Mouse (Mus musculus): Measurements from ENCODE around the gene Gigyf1. TPM values are rescaled to one million over a fixed set of nuclear protein-coding genes. Genes with fewer than 3 reads are reported as not detected.
A peak's percentile ranks its signal among the peaks of the same experiment; 100 is the strongest.

Gene Gigyf1
- polyA plus RNA-seq (2015; fragmentation: Nextera tagmentation; extraction: Ambion mirVana), result 19.2 and 20.0 TPM in 2 replicates

- peaks cover 26% of the 10 kb centered on the region for H3K4me1 ChIP-seq
- no peak within 1 kb of the TSS for H3K4me3 ChIP-seq
- no peaks in the 10 kb centered on the region for H3K27me3 ChIP-seq
- WGBS, result 69% methylated on average over 5 of the region's 5 CpGs
- no peak within 1 kb of the TSS for H3K27ac ChIP-seq (replicated peaks)
- no peaks in the 10 kb centered on the region for H3K9me3 ChIP-seq
- no peak within 1 kb of the TSS for H3K9ac ChIP-seq (replicated peaks)
- no peak for ATAC-seq (replicated peaks)
- no peak within 1 kb of the TSS for H3K4me2 ChIP-seq (replicated peaks)
- peaks cover 52% of the 10 kb centered on the region for H3K36me3 ChIP-seq
These were observed at the start of gene Gigyf1 for GRCm38 (mm10) chr5:137518436-137518835. TSS of gene Gigyf1 (plus strand) at chr5:137518548.

- no peak overlapping the region for H3K9ac ChIP-seq (replicated peaks)
- H3K36me3 ChIP-seq, result no peaks in the 10 kb centered on the region
- WGBS, result 64% methylated on average over 5 of the region's 5 CpGs
- H3K27me3 ChIP-seq, result no peaks in the 10 kb centered on the region
- H3K27ac ChIP-seq (replicated peaks), result no peak overlapping the region
- H3K9me3 ChIP-seq, result no peaks in the 10 kb centered on the region
- no peak for ATAC-seq (replicated peaks)
- H3K4me3 ChIP-seq, result no peak overlapping the region
- H3K4me2 ChIP-seq (replicated peaks), result no peak overlapping the region
- H3K4me1 ChIP-seq, result no peaks in the 10 kb centered on the region
These were observed 46.0 kb upstream of the Gigyf1 start for GRCm38 (mm10) chr5:137472252-137472904.

- H3K27me3 ChIP-seq, result no peaks in the 10 kb centered on the region
- H3K4me2 ChIP-seq (replicated peaks), result no peak overlapping the region
- no peaks in the 10 kb centered on the region for H3K9me3 ChIP-seq
- no peak overlapping the region for H3K9ac ChIP-seq (replicated peaks)
- H3K27ac ChIP-seq (replicated peaks), result no peak overlapping the region
- no peak overlapping the region for H3K4me3 ChIP-seq
- no peaks in the 10 kb centered on the region for H3K36me3 ChIP-seq
- 39% methylated on average over 2 of the region's 2 CpGs for WGBS
- no peak for ATAC-seq (replicated peaks)
- no peaks in the 10 kb centered on the region for H3K4me1 ChIP-seq
These were observed 44.0 kb upstream of the Gigyf1 start for GRCm38 (mm10) chr5:137474351-137474750.

- WGBS, result 91% methylated on average over 5 of the region's 5 CpGs
- Histone ChIP-seq H3K4me1 (no peaks in the 10 kb centered on the region), H3K27ac (replicated peaks) (no peak within 1 kb of the TSS), H3K9me3 (no peaks in the 10 kb centered on the region), H3K9ac (replicated peaks) (no peak within 1 kb of the TSS), H3K4me3 (no peak within 1 kb of the TSS), H3K36me3 (no peaks in the 10 kb centered on the region), H3K4me2 (replicated peaks) (no peak within 1 kb of the TSS), H3K27me3 (no peaks in the 10 kb centered on the region)
- no peak for ATAC-seq (replicated peaks)
These were observed 41.4 kb upstream of the Gigyf1 start, which contains the start of gene Zan for GRCm38 (mm10) chr5:137476964-137477363. TSS of gene Zan (minus strand) at chr5:137477064.

- Histone ChIP-seq H3K9ac (replicated peaks) (no peak overlapping the region), H3K4me3 (no peak overlapping the region), H3K4me1 (peaks cover 9% of the 10 kb centered on the region), H3K27ac (replicated peaks) (no peak overlapping the region), H3K27me3 (peaks cover 9% of the 10 kb centered on the region; the same call in 1 of the 2 replicates), H3K9me3 (no peaks in the 10 kb centered on the region), H3K36me3 (no peaks in the 10 kb centered on the region), H3K4me2 (replicated peaks) (no peak overlapping the region)
- no peak for ATAC-seq (replicated peaks)
These were observed 37.2 kb upstream of the Gigyf1 start for GRCm38 (mm10) chr5:137481138-137481537.

GRCm38 (mm10) chr5:137481897-137482296 is 36.5 kb upstream of the Gigyf1 start:
- no peak overlapping the region for H3K27ac ChIP-seq (replicated peaks)
- peaks cover 9% of the 10 kb centered on the region for H3K4me1 ChIP-seq
- H3K36me3 ChIP-seq, result no peaks in the 10 kb centered on the region
- H3K4me3 ChIP-seq, result no peak overlapping the region
- H3K27me3 ChIP-seq, result peaks cover 14% of the 10 kb centered on the region; the same call in 1 of the 2 replicates
- no peak for ATAC-seq (replicated peaks)
- H3K4me2 ChIP-seq (replicated peaks), result no peak overlapping the region
- H3K9ac ChIP-seq (replicated peaks), result no peak overlapping the region
- WGBS, result 16% methylated on average over 8 of the region's 8 CpGs
- no peaks in the 10 kb centered on the region for H3K9me3 ChIP-seq

- 4% methylated on average over 30 of the region's 30 CpGs for WGBS
These were observed 33.1 kb upstream of the Gigyf1 start for GRCm38 (mm10) chr5:137485071-137485850.

GRCm38 (mm10) chr5:137485851-137486155 is 32.5 kb upstream of the Gigyf1 start:
- Histone ChIP-seq H3K4me3 (peak overlapping the region; percentile 19; the same call in 1 of the 2 replicates), H3K27me3 (peaks cover 16% of the 10 kb centered on the region; the same call in 1 of the 2 replicates), H3K9ac (replicated peaks) (peak overlapping the region; percentile 33; the same call in 1 of the 2 replicates), H3K36me3 (no peaks in the 10 kb centered on the region), H3K27ac (replicated peaks) (no peak overlapping the region), H3K4me1 (peaks cover 9% of the 10 kb centered on the region), H3K4me2 (replicated peaks) (peak overlapping the region; percentile 45), H3K9me3 (no peaks in the 10 kb centered on the region)
- ATAC-seq (replicated peaks), result no peak
- WGBS, result 3% methylated on average over 17 of the region's 17 CpGs

More at GRCm38 (mm10) chr5:137485071-137485850, 33.1 kb upstream of the Gigyf1 start:
- no peak for ATAC-seq (replicated peaks)
- Histone ChIP-seq H3K4me1 (peaks cover 9% of the 10 kb centered on the region), H3K27me3 (peaks cover 16% of the 10 kb centered on the region; the same call in 1 of the 2 replicates), H3K27ac (replicated peaks) (no peak overlapping the region), H3K9me3 (no peaks in the 10 kb centered on the region), H3K36me3 (no peaks in the 10 kb centered on the region), H3K4me2 (replicated peaks) (peak overlapping the region; percentile 45), H3K4me3 (peak overlapping the region; percentile 19; the same call in 1 of the 2 replicates), H3K9ac (replicated peaks) (peak overlapping the region; percentile 33; the same call in 1 of the 2 replicates)

- no peak overlapping the region for H3K27ac ChIP-seq (replicated peaks)
- no peak overlapping the region for H3K9ac ChIP-seq (replicated peaks)
- H3K4me3 ChIP-seq, result no peak overlapping the region
- 90% methylated on average over 7 of the region's 7 CpGs for WGBS
- H3K27me3 ChIP-seq, result peaks cover 16% of the 10 kb centered on the region; the same call in 1 of the 2 replicates
- no peaks in the 10 kb centered on the region for H3K9me3 ChIP-seq
- no peak overlapping the region for H3K4me2 ChIP-seq (replicated peaks)
- H3K36me3 ChIP-seq, result no peaks in the 10 kb centered on the region
- peaks cover 9% of the 10 kb centered on the region for H3K4me1 ChIP-seq
- ATAC-seq (replicated peaks), result no peak
These were observed 30.7 kb upstream of the Gigyf1 start for GRCm38 (mm10) chr5:137487616-137488015.

GRCm38 (mm10) chr5:137491559-137491958 is 26.8 kb upstream of the Gigyf1 start:
- Histone ChIP-seq H3K27ac (replicated peaks) (no peak overlapping the region), H3K36me3 (no peaks in the 10 kb centered on the region), H3K4me3 (no peak overlapping the region), H3K27me3 (0 out of 2 replicates have a peak, but pooled peaks cover 5% of the 10 kb centered on the region), H3K4me2 (replicated peaks) (no peak overlapping the region), H3K9me3 (no peaks in the 10 kb centered on the region), H3K9ac (replicated peaks) (no peak overlapping the region), H3K4me1 (no peaks in the 10 kb centered on the region)
- ATAC-seq (replicated peaks), result no peak
- WGBS, result 63% methylated on average over 4 of the region's 4 CpGs

- H3K27me3 ChIP-seq, result no peaks in the 10 kb centered on the region
- H3K9ac ChIP-seq (replicated peaks), result no peak overlapping the region
- H3K9me3 ChIP-seq, result no peaks in the 10 kb centered on the region
- no peaks in the 10 kb centered on the region for H3K36me3 ChIP-seq
- no peak overlapping the region for H3K4me2 ChIP-seq (replicated peaks)
- ATAC-seq (replicated peaks), result no peak
- no peak overlapping the region for H3K27ac ChIP-seq (replicated peaks)
- 77% methylated on average over 13 of the region's 13 CpGs for WGBS
- no peaks in the 10 kb centered on the region for H3K4me1 ChIP-seq
- H3K4me3 ChIP-seq, result no peak overlapping the region
These were observed 24.5 kb upstream of the Gigyf1 start for GRCm38 (mm10) chr5:137493831-137494230.

GRCm38 (mm10) chr5:137500186-137500585 is 18.2 kb upstream of the Gigyf1 start:
- H3K4me2 ChIP-seq (replicated peaks), result no peak overlapping the region
- peaks cover 16% of the 10 kb centered on the region for H3K4me1 ChIP-seq
- WGBS, result 92% methylated on average over 7 of the region's 7 CpGs
- no peak overlapping the region for H3K4me3 ChIP-seq
- no peaks in the 10 kb centered on the region for H3K9me3 ChIP-seq
- no peaks in the 10 kb centered on the region for H3K27me3 ChIP-seq
- H3K36me3 ChIP-seq, result no peaks in the 10 kb centered on the region
- ATAC-seq (replicated peaks), result no peak
- H3K9ac ChIP-seq (replicated peaks), result no peak overlapping the region
- H3K27ac ChIP-seq (replicated peaks), result no peak overlapping the region

Data from forebrain, embryonic 15.5 days (tissue).